ENCODE assay signal across 8 mouse cellular contexts in the genomic region with DNA sequence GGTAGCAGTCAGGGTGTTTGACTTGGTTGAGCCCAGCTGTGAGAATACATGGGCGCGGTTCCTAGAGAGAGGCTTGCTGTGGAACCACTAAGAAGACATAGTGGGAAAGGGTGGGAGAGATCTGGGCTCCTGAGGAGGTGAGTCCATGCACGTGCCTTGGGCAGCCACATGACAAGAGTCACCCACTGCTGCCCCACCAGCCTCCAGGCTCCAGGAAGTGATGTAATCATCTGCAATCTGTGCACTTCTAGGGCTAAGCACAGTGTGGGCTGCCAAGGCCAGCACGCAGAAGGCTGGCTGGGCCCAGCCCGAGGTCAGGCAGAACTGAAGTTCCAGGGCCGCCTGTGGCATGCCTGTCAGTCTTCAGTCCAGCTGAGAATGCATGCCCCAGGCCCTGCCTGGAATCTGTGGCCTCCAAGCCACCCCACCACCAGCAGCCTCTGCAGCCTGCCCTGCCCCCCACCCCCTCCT. TPM values are rescaled to one million over a fixed set of nuclear protein-coding genes. Genes with fewer than 3 reads are reported as not detected.
DNase-seq lines count a peak whose midpoint lies in the region; ATAC-seq and TF ChIP-seq lines count a peak whose summit lies in the region.

No protein-coding gene starts in this region.

- H3K27me3 ChIP-seq in intestine, postnatal 0 days (replicated peaks; ENCODE audit: control insufficient read depth, insufficient read depth, low read length), result no peaks in the 10 kb centered on the region

- H3K9me3 ChIP-seq in intestine, postnatal 0 days (ENCODE audit: control insufficient read depth), result no peaks in the 10 kb centered on the region

- DNase-seq in kidney, adult 18-20 months, result peak; percentile 48
- no peak for DNase-seq in kidney, postnatal 10 days
- peak; percentile 83 for DNase-seq in adrenal gland, postnatal 10 days
- no peak for DNase-seq in urinary bladder, postnatal 14 days (ENCODE audit: low spot score)
- no peak for DNase-seq in neural tube, embryonic 10.5 days (ENCODE audit: extremely low spot score, low spot score)
- no peak for DNase-seq in gastrocnemius, postnatal 4 days (ENCODE audit: low spot score in 2 of 2)

- peaks cover 26% of the 10 kb centered on the region for H3K36me3 ChIP-seq in intestine, postnatal 0 days (ENCODE audit: control insufficient read depth, insufficient read depth)

- no peak for TF ChIP-seq CTCF in intestine, postnatal 0 days (IDR thresholded peaks at IDR 0.05; ENCODE audit: low read depth)

- H3K27ac ChIP-seq in intestine, postnatal 0 days (ENCODE audit: low read depth, low read length), result peak overlapping the region; percentile 37; the same call in 1 of the 2 replicates

- peak; percentile 28; the same call in 1 of the 2 replicates for ATAC-seq in intestine, postnatal 0 days
- ATAC-seq in megakaryocyte progenitor cell, adult 5-6 weeks (replicated peaks; ENCODE audit: poor library complexity), result peak; percentile 55

- WGBS in intestine, postnatal 0 days, result 37% methylated on average over 6 of the region's 6 CpGs

- no peak overlapping the region for H3K4me3 ChIP-seq in intestine, postnatal 0 days (ENCODE audit: low read depth, low read length)

- peaks cover 16% of the 10 kb centered on the region for H3K4me1 ChIP-seq in intestine, postnatal 0 days (replicated peaks; ENCODE audit: control insufficient read depth, insufficient read depth, low read length)

- H3K9ac ChIP-seq in intestine, postnatal 0 days (ENCODE audit: low read depth, low read length), result no peak overlapping the region

- no peak overlapping the region for H3K4me2 ChIP-seq in intestine, postnatal 0 days (replicated peaks; ENCODE audit: low read depth)

RNA-seq across cellular contexts. Expression of gene Zmiz1, which starts 46.3 kb away (rescaled TPM):
- 10 to 100 TPM; 63.8 to 73.3 TPM for total RNA-seq in adrenal gland, postnatal 10 days (2021)
- 12.4 and 13.5 TPM in 2 replicates for polyA plus RNA-seq in intestine, postnatal 0 days (2015; fragmentation: Nextera tagmentation; extraction: Ambion mirVana)
- 70.0 and 79.1 TPM in 2 replicates for total RNA-seq in megakaryocyte progenitor cell, adult 5-6 weeks (2015)
- 8.2 and 9.3 TPM in 2 replicates for total RNA-seq in megakaryocyte progenitor cell, adult 5-6 weeks (2017)
- total RNA-seq in gastrocnemius, postnatal 4 days (2021), result 10 to 100 TPM; 53.8 to 55.2 TPM

Comparison
In these comparisons a context has a peak if more than half of its experiments do, and no peak if none do; other contexts are left out.
1. DNase-seq: peak in kidney, adult 18-20 months (single experiment) and adrenal gland, postnatal 10 days (single experiment); none in kidney, postnatal 10 days (single experiment), urinary bladder, postnatal 14 days (single experiment), neural tube, embryonic 10.5 days (single experiment) and gastrocnemius, postnatal 4 days (0 of 2).